Comparison of ENCODE assay signal across 21 mouse cellular contexts in genomic region chr4:48544141-48544540, GRCm38 (mm10). TPM values are rescaled to one million over a fixed set of nuclear protein-coding genes. Genes with fewer than 3 reads are reported as not detected.
DNase-seq lines count a peak whose midpoint lies in the region; ATAC-seq and TF ChIP-seq lines count a peak whose summit lies in the region.
"Had no signal": no experiment of that assay in that cellular context is flagged by ENCODE, and none has a peak within 500 bp of the region (broad histone marks: within the 10 kb centered on the region; RNA-seq: fewer than 3 reads in every experiment).

No protein-coding gene starts in this region.

- no peak overlapping the region for H3K4me3 ChIP-seq in forebrain, embryonic 12.5 days (replicated peaks)
- no peak overlapping the region for H3K4me3 ChIP-seq in forebrain, embryonic 14.5 days (ENCODE audit: low read depth, low read length)
- H3K4me3 ChIP-seq in hindbrain, embryonic 10.5 days = no peak overlapping the region
- H3K4me3 ChIP-seq in hindbrain, postnatal 0 days (ENCODE audit: low read length) = no peak overlapping the region
- H3K4me3 ChIP-seq in midbrain, embryonic 11.5 days (ENCODE audit: low read depth, low read length) = no peak overlapping the region
- H3K4me3 ChIP-seq in midbrain, embryonic 15.5 days = no peak overlapping the region
- H3K4me3 ChIP-seq in midbrain, embryonic 14.5 days (replicated peaks; ENCODE audit: low read depth, low read length) = no peak overlapping the region

- H3K27ac ChIP-seq in forebrain, embryonic 12.5 days = no peak overlapping the region
- no peak overlapping the region for H3K27ac ChIP-seq in forebrain, embryonic 14.5 days (ENCODE audit: low read depth, low read length)
- H3K27ac ChIP-seq in hindbrain, embryonic 10.5 days = peak overlapping the region; percentile 91
- no peak overlapping the region for H3K27ac ChIP-seq in hindbrain, postnatal 0 days
- H3K27ac ChIP-seq in midbrain, embryonic 11.5 days (ENCODE audit: low read depth, low read length) = no peak overlapping the region
- H3K27ac ChIP-seq in midbrain, embryonic 15.5 days = no peak overlapping the region
- no peak overlapping the region for H3K27ac ChIP-seq in midbrain, embryonic 14.5 days (replicated peaks; ENCODE audit: low read depth, low read length)
- H3K27ac ChIP-seq: macrophage; stomach, postnatal 0 days had no signal

- H3K4me2 ChIP-seq in forebrain, embryonic 12.5 days = no peak overlapping the region
- H3K4me2 ChIP-seq in forebrain, embryonic 14.5 days (ENCODE audit: low read length) = no peak overlapping the region
- H3K4me2 ChIP-seq in hindbrain, postnatal 0 days (ENCODE audit: low read depth, low read length) = no peak overlapping the region
- no peak overlapping the region for H3K4me2 ChIP-seq in midbrain, embryonic 11.5 days
- H3K4me2 ChIP-seq in midbrain, embryonic 15.5 days = no peak overlapping the region
- no peak overlapping the region for H3K4me2 ChIP-seq in midbrain, embryonic 14.5 days (ENCODE audit: low read length)

- H3K9ac ChIP-seq in forebrain, embryonic 12.5 days = 0 out of 2 replicates have a peak overlapping the region, but pooled peaks have one; percentile 0
- no peak overlapping the region for H3K9ac ChIP-seq in forebrain, embryonic 14.5 days (ENCODE audit: low read length)
- H3K9ac ChIP-seq in hindbrain, postnatal 0 days (replicated peaks; ENCODE audit: low read length) = no peak overlapping the region
- H3K9ac ChIP-seq in midbrain, embryonic 11.5 days (ENCODE audit: low read length) = peak overlapping the region; percentile 9; the same call in 1 of the 2 replicates
- H3K9ac ChIP-seq in midbrain, embryonic 15.5 days = no peak overlapping the region
- H3K9ac ChIP-seq in midbrain, embryonic 14.5 days (replicated peaks; ENCODE audit: low read length) = no peak overlapping the region

- H3K27me3 ChIP-seq in forebrain, embryonic 12.5 days = no peaks in the 10 kb centered on the region
- no peaks in the 10 kb centered on the region for H3K27me3 ChIP-seq in forebrain, embryonic 14.5 days (replicated peaks; ENCODE audit: control insufficient read depth, insufficient read depth, low read length)
- H3K27me3 ChIP-seq in hindbrain, embryonic 10.5 days (ENCODE audit: insufficient read depth, poor library complexity, severe bottlenecking) = no peaks in the 10 kb centered on the region
- no peaks in the 10 kb centered on the region for H3K27me3 ChIP-seq in hindbrain, postnatal 0 days (ENCODE audit: insufficient read depth, low read length)
- no peaks in the 10 kb centered on the region for H3K27me3 ChIP-seq in midbrain, embryonic 11.5 days (ENCODE audit: control insufficient read depth, insufficient read depth, low read length)
- no peaks in the 10 kb centered on the region for H3K27me3 ChIP-seq in midbrain, embryonic 15.5 days (replicated peaks)
- no peaks in the 10 kb centered on the region for H3K27me3 ChIP-seq in midbrain, embryonic 14.5 days (ENCODE audit: control insufficient read depth, insufficient read depth, low read length)

- H3K4me1 ChIP-seq in forebrain, embryonic 12.5 days = peaks cover 85% of the 10 kb centered on the region
- H3K4me1 ChIP-seq in forebrain, embryonic 14.5 days (ENCODE audit: control insufficient read depth, insufficient read depth, low read length) = peaks cover 68% of the 10 kb centered on the region
- peaks cover 88% of the 10 kb centered on the region for H3K4me1 ChIP-seq in hindbrain, embryonic 10.5 days (replicated peaks)
- peaks cover 35% of the 10 kb centered on the region for H3K4me1 ChIP-seq in hindbrain, postnatal 0 days (ENCODE audit: insufficient read depth, low read length)
- peaks cover 74% of the 10 kb centered on the region for H3K4me1 ChIP-seq in midbrain, embryonic 11.5 days (ENCODE audit: control insufficient read depth, insufficient read depth, low read length)
- peaks cover 83% of the 10 kb centered on the region for H3K4me1 ChIP-seq in midbrain, embryonic 15.5 days
- H3K4me1 ChIP-seq in midbrain, embryonic 14.5 days (ENCODE audit: control insufficient read depth, insufficient read depth, low read length) = peaks cover 71% of the 10 kb centered on the region

- H3K36me3 ChIP-seq in forebrain, embryonic 12.5 days (replicated peaks) = no peaks in the 10 kb centered on the region
- H3K36me3 ChIP-seq in forebrain, embryonic 14.5 days (ENCODE audit: control insufficient read depth, insufficient read depth, low read length) = no peaks in the 10 kb centered on the region
- no peaks in the 10 kb centered on the region for H3K36me3 ChIP-seq in hindbrain, embryonic 10.5 days
- H3K36me3 ChIP-seq in hindbrain, postnatal 0 days (ENCODE audit: insufficient read depth, low read length) = no peaks in the 10 kb centered on the region
- no peaks in the 10 kb centered on the region for H3K36me3 ChIP-seq in midbrain, embryonic 11.5 days (ENCODE audit: control insufficient read depth, insufficient read depth, low read length)
- no peaks in the 10 kb centered on the region for H3K36me3 ChIP-seq in midbrain, embryonic 15.5 days (replicated peaks)
- H3K36me3 ChIP-seq in midbrain, embryonic 14.5 days (ENCODE audit: control insufficient read depth, insufficient read depth, low read length) = no peaks in the 10 kb centered on the region

- no peak for DNase-seq in forebrain, embryonic 14.5 days (ENCODE audit: low spot score)
- no peak for DNase-seq in hindbrain, embryonic 10.5 days (ENCODE audit: low spot score)
- no peak for DNase-seq in hindbrain, postnatal 0 days (ENCODE audit: low spot score)
- DNase-seq in midbrain, embryonic 11.5 days (ENCODE audit: low spot score, missing footprints) = peak; percentile 81
- peak; percentile 46 for DNase-seq in midbrain, embryonic 14.5 days
- DNase-seq: adrenal gland, postnatal 25 days; cerebellum, adult 11 months; cerebellum, adult 9-11 months; kidney, adult 9 months; kidney, postnatal 14 days; layer of hippocampus, postnatal 36 days; right cerebral cortex, postnatal 14 days; thymus, adult 2 months; thymus, postnatal 4 days had no signal

- no peaks in the 10 kb centered on the region for H3K9me3 ChIP-seq in forebrain, embryonic 12.5 days
- H3K9me3 ChIP-seq in forebrain, embryonic 14.5 days (replicated peaks; ENCODE audit: control insufficient read depth, low read length) = no peaks in the 10 kb centered on the region
- H3K9me3 ChIP-seq in hindbrain, embryonic 10.5 days = no peaks in the 10 kb centered on the region
- no peaks in the 10 kb centered on the region for H3K9me3 ChIP-seq in hindbrain, postnatal 0 days (ENCODE audit: low read length)
- H3K9me3 ChIP-seq in midbrain, embryonic 11.5 days (ENCODE audit: control insufficient read depth, low read length) = no peaks in the 10 kb centered on the region
- H3K9me3 ChIP-seq in midbrain, embryonic 15.5 days = no peaks in the 10 kb centered on the region
- H3K9me3 ChIP-seq in midbrain, embryonic 14.5 days (ENCODE audit: control insufficient read depth, low read length) = no peaks in the 10 kb centered on the region

- WGBS in forebrain, embryonic 12.5 days = 79% methylated on average over 8 of the region's 8 CpGs
- WGBS in forebrain, embryonic 14.5 days = 69% methylated on average over 8 of the region's 8 CpGs
- WGBS in hindbrain, embryonic 10.5 days = 77% methylated on average over 8 of the region's 8 CpGs
- 62% methylated on average over 8 of the region's 8 CpGs for WGBS in hindbrain, postnatal 0 days
- WGBS in midbrain, embryonic 11.5 days = 73% methylated on average over 8 of the region's 8 CpGs
- 59% methylated on average over 8 of the region's 8 CpGs for WGBS in midbrain, embryonic 15.5 days
- 53% methylated on average over 8 of the region's 8 CpGs for WGBS in midbrain, embryonic 14.5 days

- no peak for TF ChIP-seq CTCF in hindbrain, postnatal 0 days (IDR thresholded peaks at IDR 0.05; ENCODE audit: low read depth)

- no peak for ATAC-seq in forebrain, embryonic 12.5 days (ENCODE audit: low FRiP score)
- ATAC-seq in forebrain, embryonic 14.5 days = no peak
- ATAC-seq in hindbrain, postnatal 0 days = no peak
- ATAC-seq in midbrain, embryonic 11.5 days (ENCODE audit: low FRiP score) = no peak
- ATAC-seq in midbrain, embryonic 15.5 days (replicated peaks) = no peak
- no peak for ATAC-seq in midbrain, embryonic 14.5 days (ENCODE audit: low FRiP score, low TSS enrichment)
- ATAC-seq: intestine, embryonic 16.5 days had no signal

RNA-seq across cellular contexts. Expression of gene Msantd3, which starts 4.4 kb away (rescaled TPM):
- 58.2 and 62.0 TPM in 2 replicates for polyA plus RNA-seq in forebrain, embryonic 12.5 days (2016; fragmentation: Nextera tagmentation; extraction: Ambion mirVana)
- polyA plus RNA-seq in forebrain, embryonic 14.5 days (2014; fragmentation: Nextera tagmentation; extraction: Ambion mirVana) = 46.6 and 47.7 TPM in 2 replicates
- 59.6 and 63.2 TPM in 2 replicates for polyA plus RNA-seq in hindbrain, embryonic 10.5 days (2016; fragmentation: Nextera tagmentation; extraction: Ambion mirVana)
- 25.1 and 28.1 TPM in 2 replicates for total RNA-seq in hindbrain, postnatal 0 days (2014; rRNA removed)
- polyA plus RNA-seq in hindbrain, postnatal 0 days (2015; fragmentation: Nextera tagmentation; extraction: Ambion mirVana) = 27.3 and 30.4 TPM in 2 replicates
- 77.6 and 81.8 TPM in 2 replicates for polyA plus RNA-seq in midbrain, embryonic 11.5 days (2014; fragmentation: Nextera tagmentation; extraction: Ambion mirVana)
- 33.3 and 33.4 TPM in 2 replicates for polyA plus RNA-seq in midbrain, embryonic 15.5 days (2015; fragmentation: Nextera tagmentation; extraction: Ambion mirVana)
- polyA plus RNA-seq in midbrain, embryonic 14.5 days (2014; fragmentation: Nextera tagmentation; extraction: Ambion mirVana) = 36.2 and 38.1 TPM in 2 replicates

RNA-seq across cellular contexts. Expression of gene Tmeff1, which starts 40.8 kb away (rescaled TPM):
- polyA plus RNA-seq in forebrain, embryonic 12.5 days (2016; fragmentation: Nextera tagmentation; extraction: Ambion mirVana) = 165 and 166 TPM in 2 replicates
- polyA plus RNA-seq in forebrain, embryonic 14.5 days (2014; fragmentation: Nextera tagmentation; extraction: Ambion mirVana) = 126 and 168 TPM in 2 replicates
- polyA plus RNA-seq in hindbrain, embryonic 10.5 days (2016; fragmentation: Nextera tagmentation; extraction: Ambion mirVana) = 118 and 175 TPM in 2 replicates
- 193 and 228 TPM in 2 replicates for total RNA-seq in hindbrain, postnatal 0 days (2014; rRNA removed)
- 181 and 195 TPM in 2 replicates for polyA plus RNA-seq in hindbrain, postnatal 0 days (2015; fragmentation: Nextera tagmentation; extraction: Ambion mirVana)
- 258 TPM in 2 replicates for polyA plus RNA-seq in midbrain, embryonic 11.5 days (2014; fragmentation: Nextera tagmentation; extraction: Ambion mirVana)
- 293 and 312 TPM in 2 replicates for polyA plus RNA-seq in midbrain, embryonic 15.5 days (2015; fragmentation: Nextera tagmentation; extraction: Ambion mirVana)
- polyA plus RNA-seq in midbrain, embryonic 14.5 days (2014; fragmentation: Nextera tagmentation; extraction: Ambion mirVana) = 321 and 359 TPM in 2 replicates
- total RNA-seq: common myeloid progenitor, adult 5-6 weeks had no signal
- polyA plus RNA-seq: liver, adult 2 months; macrophage had no signal

Comparison
In these comparisons a context has a peak if more than half of its experiments do, and no peak if none do; other contexts are left out.
1. H3K9ac ChIP-seq: peak in forebrain, embryonic 12.5 days (single experiment) and midbrain, embryonic 11.5 days (single experiment); none in forebrain, embryonic 14.5 days (single experiment), hindbrain, postnatal 0 days (single experiment), midbrain, embryonic 15.5 days (single experiment) and midbrain, embryonic 14.5 days (single experiment).
2. DNase-seq: peak in midbrain, embryonic 11.5 days (single experiment) and midbrain, embryonic 14.5 days (single experiment); none in forebrain, embryonic 14.5 days (single experiment), hindbrain, embryonic 10.5 days (single experiment) and hindbrain, postnatal 0 days (single experiment).